Mouse (Mus musculus) thymus, adult 2 months (tissue): ENCODE results near the gene Omp.

ENCODE experiments used
- CTCF ChIP-seq: fragments of 200-500 bp; IDR thresholded peaks from 2 replicates; pipeline ENCODE4 v1.5.1; 2012; ENCODE audit warnings: mild to moderate bottlenecking, control low read depth, low read length, moderate library complexity, borderline replicate concordance; ENCODE audit not compliant: control insufficient read depth, poor library complexity, insufficient read depth; ENCODE audit errors: extremely low read depth
- POLR2A ChIP-seq: fragments of 200-500 bp; IDR thresholded peaks from 2 replicates; pipeline ENCODE4 v1.6.1; 2012; ENCODE audit warnings: mild to moderate bottlenecking, low read length, control low read depth, moderate library complexity; ENCODE audit not compliant: control insufficient read depth, poor library complexity, insufficient read depth; ENCODE audit errors: extremely low read depth

DNA sequence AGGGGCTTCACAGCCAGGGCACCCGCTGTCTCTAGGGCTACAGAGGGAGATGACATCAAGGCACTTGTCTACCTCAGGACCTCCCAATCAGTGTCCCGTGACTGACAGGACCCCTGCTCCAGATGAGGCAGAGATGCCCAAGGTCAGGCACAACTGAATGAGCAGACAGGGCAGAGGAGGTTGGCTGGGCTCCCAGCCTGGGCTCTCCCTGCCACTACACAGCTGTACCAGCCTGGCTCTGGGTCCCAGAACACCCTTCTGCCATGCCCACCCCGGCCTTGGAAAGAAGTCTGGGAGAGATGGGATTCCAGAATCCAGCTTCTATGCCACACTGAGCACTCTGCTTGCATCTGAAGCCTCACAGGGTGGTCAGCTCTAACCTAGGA lies 11.0 kb upstream of the Omp start:
- no peak for TF ChIP-seq POLR2A
- no peak for TF ChIP-seq CTCF
